Mouse (Mus musculus): ENCODE results near the gene Pla2g16. TPM values are rescaled to one million over a fixed set of nuclear protein-coding genes. Genes with fewer than 3 reads are reported as not detected.

Pla2g16 gene
- polyA plus RNA-seq, 1 experiment, result 64.5 TPM

- Histone ChIP-seq H3K27me3 (ENCODE audit: control insufficient read depth, insufficient read depth, insufficient read length) (peaks cover 3% of the 10 kb centered on the region), H3ac (ENCODE audit: control insufficient read depth, insufficient read length) (no peak overlapping the region), H3K36me3 (ENCODE audit: control insufficient read depth, insufficient read depth) (no peaks in the 10 kb centered on the region), H3K79me2 (ENCODE audit: control insufficient read depth, insufficient read depth) (no peaks in the 10 kb centered on the region), H3K4me2 (ENCODE audit: low read depth) (no peak overlapping the region), H3K4me3 (no peak overlapping the region)
- no peak for TF ChIP-seq POLR2AphosphoS2 (IDR thresholded peaks at IDR 0.05; ENCODE audit: insufficient read length, low read depth)
- no peak for TF ChIP-seq POLR2A (IDR thresholded peaks at IDR 0.05; ENCODE audit: insufficient read length, low read depth)
- no peak for TF ChIP-seq USF1 (IDR thresholded peaks at IDR 0.05; ENCODE audit: low read depth)
- TF ChIP-seq REST (IDR thresholded peaks at IDR 0.05; ENCODE audit: insufficient read depth, insufficient read length), result no peak
- no peak for TF ChIP-seq MAX (IDR thresholded peaks at IDR 0.05; ENCODE audit: low read depth)
- TF ChIP-seq TCF12 (IDR thresholded peaks at IDR 0.05; ENCODE audit: insufficient read depth, poor library complexity, severe bottlenecking), result no peak
- TF ChIP-seq MYOG (IDR thresholded peaks at IDR 0.05; ENCODE audit: control insufficient read depth in 1 of 3, insufficient read depth in 1 of 3, insufficient read length in 2 of 3, low read depth in 2 of 3), result no peak
- no peak for TF ChIP-seq TCF3 (IDR thresholded peaks at IDR 0.05; ENCODE audit: insufficient read length, low read depth)
- TF ChIP-seq MYOD1 (IDR thresholded peaks at IDR 0.05; ENCODE audit: control insufficient read depth in 1 of 3, insufficient read length in 2 of 3, low read depth in 2 of 3), result no peak
- TF ChIP-seq CEBPB (IDR thresholded peaks at IDR 0.05; ENCODE audit: insufficient read depth, poor library complexity, severe bottlenecking), result no peak
- no peak for TF ChIP-seq E2F4 (IDR thresholded peaks at IDR 0.05; ENCODE audit: insufficient read depth)
- no peak for TF ChIP-seq SRF (IDR thresholded peaks at IDR 0.05; ENCODE audit: control insufficient read depth, insufficient read length, low read depth)
These were observed 76.5 kb downstream of the Pla2g16 start for GRCm38 (mm10) chr19:7633786-7634185.

Other genes starting within 250 kb of the Pla2g16 start
- gene Mark2, start 215.6 kb upstream of the Pla2g16 start, polyA plus RNA-seq (2012; fragmentation: generic; extraction: Trizol), result 33.7 TPM
- gene Spindoc, start 174.5 kb upstream of the Pla2g16 start, polyA plus RNA-seq (2012; fragmentation: generic; extraction: Trizol), result 20.4 TPM
- 16.9 TPM for gene 2700081O15Rik, start 139.8 kb upstream of the Pla2g16 start, polyA plus RNA-seq (2012; fragmentation: generic; extraction: Trizol)
- 65.7 TPM for gene Rtn3, start 74.2 kb upstream of the Pla2g16 start, polyA plus RNA-seq (2012; fragmentation: generic; extraction: Trizol)
- 14.4 TPM for gene Atl3, start 63.4 kb upstream of the Pla2g16 start, polyA plus RNA-seq (2012; fragmentation: generic; extraction: Trizol)
- gene Lgals12, start 49.7 kb downstream of the Pla2g16 start, polyA plus RNA-seq (2012; fragmentation: generic; extraction: Trizol), result 0.31 TPM
- 0.05 TPM for gene Hrasls5, start 55.1 kb downstream of the Pla2g16 start, polyA plus RNA-seq (2012; fragmentation: generic; extraction: Trizol)
- not detected for gene Slc22a19, start 153.9 kb downstream of the Pla2g16 start, polyA plus RNA-seq (2012; fragmentation: generic; extraction: Trizol)
- gene Slc22a26, start 245.2 kb downstream of the Pla2g16 start, polyA plus RNA-seq (2012; fragmentation: generic; extraction: Trizol), result not detected

All from myocyte (in vitro differentiated cells).